Mouse (Mus musculus): Measurements from ENCODE around the gene Dcpp3. TPM values are rescaled to one million over a fixed set of nuclear protein-coding genes. Genes with fewer than 3 reads are reported as not detected.
A peak's percentile ranks its signal among the peaks of the same experiment; 100 is the strongest.
"Not testable (repeated sequence)": the region's sequence is repeated elsewhere in the genome, so short reads cannot be mapped to it uniquely, and the experiment has no call there.

The Dcpp3 gene
- total RNA-seq (2021): not detected

DNA sequence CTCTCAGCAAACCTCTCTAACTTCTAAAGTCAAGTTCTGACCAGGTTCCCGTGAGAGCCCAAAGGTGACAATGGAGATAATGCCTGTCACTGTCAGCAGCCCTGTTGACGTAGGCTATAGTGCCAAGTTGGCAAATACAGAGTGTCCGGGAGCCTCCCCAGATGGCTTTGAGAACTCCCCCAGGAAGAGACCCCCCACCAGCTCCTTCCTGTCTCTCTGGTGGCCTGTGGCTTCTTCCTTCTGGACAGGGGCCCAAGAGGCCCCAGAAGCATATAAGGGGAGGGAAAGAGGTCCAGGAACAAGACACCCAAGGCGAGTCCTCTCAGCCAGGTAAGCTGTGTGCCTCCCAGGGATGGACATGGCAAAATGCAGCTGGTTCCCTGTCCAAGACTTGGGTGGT is at the start of gene Dcpp3:
Dcpp3 (plus strand) TSS at position 301 of the 400 bp plus-strand sequence.
- intact Hi-C loops (cut with DNase I); DNase-seq (ENCODE audit: low spot score): not testable (repeated sequence)

DNA sequence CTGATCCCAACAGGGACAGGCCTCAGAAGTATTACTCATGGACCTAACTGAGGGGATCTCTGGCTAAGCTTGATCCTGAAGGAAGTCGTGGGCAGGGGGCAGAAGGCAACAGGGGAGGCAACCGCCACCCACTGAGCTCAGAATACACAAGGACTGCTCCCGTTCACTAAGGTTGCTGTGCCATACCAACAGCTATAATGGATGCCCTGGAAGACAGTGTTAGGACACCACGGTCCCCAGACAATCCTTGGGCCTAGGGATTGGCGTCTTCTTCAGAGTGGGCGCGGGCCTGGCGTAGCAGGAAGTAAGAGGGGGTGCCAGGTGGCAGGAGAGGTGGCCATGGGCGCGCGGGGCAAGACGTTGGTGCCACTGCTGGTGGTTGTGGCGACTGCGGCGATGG is 49.5 kb upstream of the Dcpp3 start, which contains the start of gene Prss21:
Prss21 (plus strand) TSS at position 301 of the 400 bp plus-strand sequence.
- DNase-seq (ENCODE audit: low spot score): no peak
- intact Hi-C loops (cut with DNase I): no loop called here

- no peak for DNase-seq (ENCODE audit: low spot score)
- intact Hi-C loops (cut with DNase I): no loop called here
These were observed 48.7 kb upstream of the Dcpp3 start for GRCm38 (mm10) chr17:23868513-23868912.

GRCm38 (mm10) chr17:23873884-23874856 is 43.1 kb upstream of the Dcpp3 start:
- DNase-seq (ENCODE audit: low spot score): no peak
- intact Hi-C loops (cut with DNase I): loop anchor here (1.0 kb wide), 1 partner anchor 86 kb away; no protein-coding TSS in a partner anchor

GRCm38 (mm10) chr17:23876741-23877140 is 40.5 kb upstream of the Dcpp3 start:
- no peak for DNase-seq (ENCODE audit: low spot score)
- intact Hi-C loops (cut with DNase I): no loop called here

DNA sequence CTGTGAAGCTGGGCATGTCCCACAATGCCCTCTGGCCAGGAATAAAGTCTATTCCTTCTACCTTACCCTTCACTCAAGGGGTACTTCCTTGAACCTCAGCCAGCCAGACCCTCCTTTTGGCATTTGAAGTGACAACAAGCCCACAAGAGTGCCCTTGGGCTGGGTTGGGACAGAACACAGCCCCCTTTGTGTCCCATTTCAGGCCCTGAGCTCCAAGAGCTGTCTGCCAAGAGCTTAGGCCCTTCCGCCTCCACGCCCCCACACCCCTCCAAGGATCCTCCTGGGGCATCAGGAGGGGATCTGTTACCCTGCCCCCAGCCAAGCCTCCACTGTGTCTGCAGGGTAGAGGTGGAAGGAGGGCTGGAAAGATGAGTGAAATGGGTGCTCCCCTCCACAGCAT is 40.1 kb upstream of the Dcpp3 start:
- no peak for DNase-seq (ENCODE audit: low spot score)
- intact Hi-C loops (cut with DNase I): no loop called here

DNA sequence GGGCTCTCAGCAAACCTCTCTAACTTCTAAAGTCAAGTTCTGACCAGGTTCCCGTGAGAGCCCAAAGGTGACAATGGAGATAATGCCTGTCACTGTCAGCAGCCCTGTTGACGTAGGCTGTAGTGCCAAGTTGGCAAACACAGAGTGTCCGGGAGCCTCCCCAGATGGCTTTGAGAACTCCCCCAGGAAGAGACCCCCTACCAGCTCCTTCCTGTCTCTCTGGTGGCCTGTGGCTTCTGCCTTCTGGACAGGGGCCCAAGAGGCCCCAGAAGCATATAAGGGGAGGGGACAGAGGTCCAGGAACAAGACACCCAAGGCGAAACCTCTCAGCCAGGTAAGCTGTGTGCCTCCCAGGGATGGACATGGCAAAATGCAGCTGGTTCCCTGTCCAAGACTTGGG is 36.7 kb upstream of the Dcpp3 start, which contains the start of the genes Dcpp1 and Dcpp2:
Dcpp1 (plus strand) TSS at position 301 of the 400 bp plus-strand sequence.
Dcpp2 (plus strand) TSS at position 305 of the 400 bp plus-strand sequence.
- intact Hi-C loops (cut with DNase I); DNase-seq (ENCODE audit: low spot score): not testable (repeated sequence)

GRCm38 (mm10) chr17:23924531-23925007 is 7.3 kb downstream of the Dcpp3 start:
- peak; percentile 92 for DNase-seq (ENCODE audit: low spot score)
- intact Hi-C loops (cut with DNase I): no loop called here

DNA sequence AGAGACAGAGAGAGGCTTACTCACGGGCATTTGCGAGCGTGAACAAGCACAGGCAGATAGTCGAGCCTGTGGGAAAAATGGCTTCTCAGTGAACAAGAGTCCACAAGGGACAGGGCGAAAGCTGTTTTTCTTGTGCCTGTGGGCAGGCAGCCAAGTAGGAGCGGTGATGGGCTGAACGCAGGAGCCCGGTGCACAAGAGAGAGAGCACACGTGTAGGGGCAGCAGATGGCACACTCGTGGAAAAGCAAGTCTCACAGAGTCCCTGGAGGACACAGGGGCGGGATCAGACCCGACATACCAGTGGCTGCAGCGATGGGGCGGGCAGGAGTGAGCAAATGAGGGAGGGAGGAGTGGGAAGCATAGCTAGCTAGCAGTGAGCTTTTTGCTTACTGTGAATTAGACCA is 7.8 kb downstream of the Dcpp3 start:
- intact Hi-C loops (cut with DNase I): no loop called here
- DNase-seq (ENCODE audit: low spot score): peak; percentile 50

- no peak for DNase-seq (ENCODE audit: low spot score)
- intact Hi-C loops (cut with DNase I): no loop called here
These were observed 13.9 kb downstream of the Dcpp3 start for GRCm38 (mm10) chr17:23931157-23931556.

GRCm38 (mm10) chr17:23941372-23941771 is 24.1 kb downstream of the Dcpp3 start, which contains the start of gene Sbp:
TSS of gene Sbp (plus strand) at chr17:23941672.
- DNase-seq (ENCODE audit: low spot score): no peak
- intact Hi-C loops (cut with DNase I): no loop called here

- intact Hi-C loops (cut with DNase I); DNase-seq (ENCODE audit: low spot score): not testable (repeated sequence)
These were observed 30.2 kb downstream of the Dcpp3 start for GRCm38 (mm10) chr17:23947486-23947885.

GRCm38 (mm10) chr17:23949068-23949467 is 31.8 kb downstream of the Dcpp3 start:
- intact Hi-C loops (cut with DNase I): no loop called here
- no peak for DNase-seq (ENCODE audit: low spot score)

DNA sequence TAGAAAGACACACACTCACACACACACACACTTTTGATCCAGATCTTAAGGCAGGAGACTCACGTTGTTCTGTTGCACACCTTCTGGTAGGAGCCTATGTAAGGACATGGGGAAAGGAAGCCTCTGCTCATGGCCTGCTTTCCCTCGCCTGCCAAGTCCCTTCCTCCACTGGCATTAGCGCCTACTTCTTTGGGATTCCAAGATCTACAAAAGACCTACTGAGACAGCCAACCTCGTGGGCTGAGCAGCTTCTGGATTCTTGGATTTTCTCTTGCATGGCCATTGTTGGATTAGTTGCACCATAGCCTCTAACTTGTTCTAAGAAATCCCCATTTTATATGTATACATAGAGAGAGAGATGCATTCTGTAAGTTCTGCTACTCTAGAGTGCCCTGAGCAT is 33.6 kb downstream of the Dcpp3 start:
- intact Hi-C loops (cut with DNase I); DNase-seq (ENCODE audit: low spot score): not testable (repeated sequence)

- DNase-seq (ENCODE audit: low spot score): no peak
- intact Hi-C loops (cut with DNase I): no loop called here
These were observed 37.9 kb downstream of the Dcpp3 start, which contains the start of gene Sbpl for GRCm38 (mm10) chr17:23955174-23955573. TSS of gene Sbpl (minus strand) at chr17:23955274.

DNA sequence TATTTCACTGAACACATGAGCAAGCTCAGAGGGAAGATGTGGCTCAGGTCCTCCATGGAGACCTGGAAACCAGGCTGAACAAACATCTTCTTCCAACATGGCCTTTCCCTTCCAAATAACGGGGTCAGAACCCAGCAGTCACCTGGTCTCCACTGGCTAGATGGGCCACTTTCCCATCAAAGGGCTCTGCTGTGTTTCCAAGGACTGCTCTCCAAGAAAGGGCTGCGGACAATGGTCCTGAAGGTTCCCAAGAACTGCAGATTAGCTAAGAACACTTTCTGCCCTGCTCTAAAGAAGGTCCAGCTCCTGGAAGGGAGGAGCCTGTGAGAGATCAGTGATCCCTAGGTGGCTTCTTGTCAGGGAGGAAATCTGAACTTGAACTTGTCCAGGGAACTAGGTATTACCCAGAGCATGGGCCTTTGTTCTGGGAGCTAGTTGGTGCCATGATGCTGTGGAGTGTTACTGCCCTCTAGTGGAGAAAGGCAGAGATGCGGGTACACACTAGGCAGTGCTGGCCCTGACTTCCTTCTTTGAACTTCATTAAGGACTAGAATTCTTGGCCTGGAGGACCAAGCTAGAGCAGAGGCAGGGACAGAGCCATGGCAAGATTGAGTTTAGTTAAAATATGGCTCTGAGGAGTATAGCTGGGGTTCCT is 43.0 kb downstream of the Dcpp3 start:
- peak; percentile 42 for DNase-seq (ENCODE audit: low spot score)
- intact Hi-C loops (cut with DNase I): loop anchor here (1.0 kb wide), 3 partner anchors 86 to 186 kb away; no protein-coding TSS in a partner anchor

GRCm38 (mm10) chr17:23961573-23962122 is 44.4 kb downstream of the Dcpp3 start:
- intact Hi-C loops (cut with DNase I): no loop called here

DNA sequence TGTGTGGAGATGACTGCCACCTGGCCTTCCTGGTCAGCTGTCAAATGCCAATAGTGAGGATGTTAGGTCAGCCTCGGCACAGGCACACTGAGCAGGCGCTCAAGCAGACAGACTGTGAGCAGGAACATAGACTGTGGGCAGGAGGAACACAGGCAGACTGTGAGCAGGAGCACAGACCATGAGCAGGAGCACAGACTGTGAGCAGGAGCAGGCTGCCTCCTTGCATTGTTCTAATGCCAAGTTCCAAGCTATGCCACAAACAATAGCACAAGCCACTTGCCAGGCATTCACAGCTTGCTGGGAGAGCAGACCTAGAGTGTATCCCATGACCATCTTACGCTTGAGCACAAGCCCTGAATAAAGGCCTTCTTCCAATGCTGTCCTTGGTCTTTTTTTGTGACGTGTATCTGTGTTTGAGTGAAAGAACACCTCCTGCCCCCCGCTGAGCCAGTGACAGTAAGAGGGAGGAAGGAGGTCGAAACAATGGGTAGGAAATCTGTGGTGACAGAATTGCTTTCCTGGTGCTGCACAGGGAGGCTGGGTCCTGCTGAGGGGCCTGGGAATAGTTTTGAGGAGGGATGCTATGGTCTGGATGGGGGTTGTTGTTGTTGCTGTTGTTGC is 48.7 kb downstream of the Dcpp3 start:
- DNase-seq (ENCODE audit: low spot score): no peak
- intact Hi-C loops (cut with DNase I): loop anchor here (5.0 kb wide), 1 partner anchor 46 kb away; no protein-coding TSS in a partner anchor

More at GRCm38 (mm10) chr17:23961573-23962122, 44.4 kb downstream of the Dcpp3 start:
- DNase-seq (ENCODE audit: low spot score): no peak

- intact Hi-C loops (cut with DNase I): loop anchor here (5.0 kb wide), 1 partner anchor 45 kb away; no protein-coding TSS in a partner anchor
- peak; percentile 8 for DNase-seq (ENCODE audit: low spot score)
These were observed 49.6 kb downstream of the Dcpp3 start for GRCm38 (mm10) chr17:23966658-23967401.

Measured in heart, postnatal 25 days (tissue).